Mouse (Mus musculus) left cerebral cortex, adult 11 months (tissue): ENCODE measurements around the gene Zeb2.

ENCODE experiments used
- DNase-seq: peaks from one replicate; pipeline ENCODE4 v3.0.0; 2022; ENCODE audit warnings: low spot score

Gene Zeb2

GRCm38 (mm10) chr2:45117087-45117561, at the start of gene Zeb2:
Gene Zeb2, minus strand, starts transcription at chr2:45117395.
- no peak for DNase-seq

GRCm38 (mm10) chr2:45158785-45159184, 41.6 kb upstream of the Zeb2 start:
- DNase-seq: no peak

GRCm38 (mm10) chr2:45158351-45158782, 41.2 kb upstream of the Zeb2 start:
- DNase-seq: no peak

GRCm38 (mm10) chr2:45153315-45153714, 36.1 kb upstream of the Zeb2 start:
- DNase-seq: no peak

- no peak for DNase-seq
Observed at GRCm38 (mm10) chr2:45143162-45143561, 26.0 kb upstream of the Zeb2 start.

- no peak for DNase-seq
Observed at GRCm38 (mm10) chr2:45138906-45139305, 21.7 kb upstream of the Zeb2 start.

GRCm38 (mm10) chr2:45136783-45137182, 19.6 kb upstream of the Zeb2 start:
- DNase-seq: no peak

GRCm38 (mm10) chr2:45133225-45133624, 16.0 kb upstream of the Zeb2 start:
- DNase-seq: no peak

- no peak for DNase-seq
Observed at GRCm38 (mm10) chr2:45130461-45131156, 13.4 kb upstream of the Zeb2 start.

GRCm38 (mm10) chr2:45129556-45129955, 12.4 kb upstream of the Zeb2 start:
- no peak for DNase-seq

- no peak for DNase-seq
Observed at GRCm38 (mm10) chr2:45128696-45129095, 11.5 kb upstream of the Zeb2 start.

- no peak for DNase-seq
Observed at GRCm38 (mm10) chr2:45126401-45126800, 9.2 kb upstream of the Zeb2 start.

GRCm38 (mm10) chr2:45125181-45125580, 8.0 kb upstream of the Zeb2 start:
- DNase-seq: no peak

GRCm38 (mm10) chr2:45123490-45123889, 6.3 kb upstream of the Zeb2 start:
- DNase-seq: no peak

- no peak for DNase-seq
Observed at GRCm38 (mm10) chr2:45118121-45118520, 926 bp upstream of the Zeb2 start.

GRCm38 (mm10) chr2:45117592-45117991, 397 bp upstream of the Zeb2 start:
- DNase-seq: no peak

GRCm38 (mm10) chr2:45116531-45117024, 617 bp downstream of the Zeb2 start:
- DNase-seq: no peak

- DNase-seq: no peak
Observed at GRCm38 (mm10) chr2:45115720-45116495, 1.3 kb downstream of the Zeb2 start.

- no peak for DNase-seq
Observed at GRCm38 (mm10) chr2:45115211-45115610, 2.0 kb downstream of the Zeb2 start.

GRCm38 (mm10) chr2:45114596-45114995, 2.6 kb downstream of the Zeb2 start:
- DNase-seq: no peak

- DNase-seq: no peak
Observed at GRCm38 (mm10) chr2:45113912-45114311, 3.3 kb downstream of the Zeb2 start.

GRCm38 (mm10) chr2:45112891-45113683, 4.1 kb downstream of the Zeb2 start:
- DNase-seq: no peak
